Mouse (Mus musculus) midbrain, embryonic 16.5 days (tissue): Measurements from ENCODE around the gene Hoxc9. TPM values are rescaled to one million over a fixed set of nuclear protein-coding genes. Genes with fewer than 3 reads are reported as not detected.

Experiments
- ATAC-seq: fragments of 200-750 bp; cut with Nextera tagmentation; 2 replicates; pipeline ENCODE4 v1.8.0; 2017; ENCODE audit warnings: moderate TSS enrichment
- H3K27ac ChIP-seq: fragments of 300-500 bp; sonication (generic); 2 replicates; pipeline ENCODE4 v1.5.1; 2014; ENCODE audit warnings: mild to moderate bottlenecking, low read length, mixed read lengths
- H3K27me3 ChIP-seq: fragments of 300-500 bp; sonication (generic); 2 replicates; pipeline ENCODE4 v1.6.1; 2014; ENCODE audit warnings: low read depth, low read length, mixed read lengths; ENCODE audit not compliant: control insufficient read depth, insufficient read depth
- H3K36me3 ChIP-seq: fragments of 300-500 bp; sonication (generic); 2 replicates; pipeline ENCODE4 v1.6.1; 2014; ENCODE audit warnings: mild to moderate bottlenecking, low read length, moderate library complexity, mixed read lengths; ENCODE audit not compliant: control insufficient read depth, insufficient read depth
- H3K4me1 ChIP-seq: fragments of 300-500 bp; sonication (generic); 2 replicates; pipeline ENCODE4 v1.6.1; 2014; ENCODE audit warnings: mild to moderate bottlenecking, low read length, mixed read lengths; ENCODE audit not compliant: control insufficient read depth, insufficient read depth
- H3K4me2 ChIP-seq: fragments of 300-500 bp; sonication (generic); 2 replicates; pipeline ENCODE4 v1.6.1; 2014; ENCODE audit warnings: mild to moderate bottlenecking, low read length, mixed read lengths
- H3K4me3 ChIP-seq: fragments of 300-500 bp; sonication (generic); 2 replicates; pipeline ENCODE4 v1.5.1; 2014; ENCODE audit warnings: low read depth, mild to moderate bottlenecking, low read length, moderate library complexity, mixed read lengths
- H3K9ac ChIP-seq: fragments of 300-500 bp; sonication (generic); 2 replicates; pipeline ENCODE4 v1.6.1; 2014; ENCODE audit warnings: low read depth, low read length, mixed read lengths
- H3K9me3 ChIP-seq: fragments of 300-500 bp; sonication (generic); replicated peaks from 2 replicates; pipeline ENCODE4 v1.6.1; 2014; ENCODE audit warnings: mild to moderate bottlenecking, low read length, mixed read lengths; ENCODE audit not compliant: control insufficient read depth, poor library complexity, severe bottlenecking
- WGBS: fragments of 180-500 bp; shearing (Covaris S2); extraction: QIAGEN DNeasy Blood & Tissue Kit; methylation state at CpG from one replicate; pipeline ENCODE4 v1.1.7; 2014; 5-methylcytosine and 5-hydroxymethylcytosine counted together
- polyA plus RNA-seq: library from polyadenylated mRNA; unstranded; fragments of >200 nt; fragmentation: Nextera tagmentation; extraction: Ambion mirVana; gene quantifications from 2 replicates; pipeline ENCODE4 v1.2.1, GENCODE M21; 2015

Gene Hoxc9
- polyA plus RNA-seq, 1 experiment from 2014 or later = not detected

DNA sequence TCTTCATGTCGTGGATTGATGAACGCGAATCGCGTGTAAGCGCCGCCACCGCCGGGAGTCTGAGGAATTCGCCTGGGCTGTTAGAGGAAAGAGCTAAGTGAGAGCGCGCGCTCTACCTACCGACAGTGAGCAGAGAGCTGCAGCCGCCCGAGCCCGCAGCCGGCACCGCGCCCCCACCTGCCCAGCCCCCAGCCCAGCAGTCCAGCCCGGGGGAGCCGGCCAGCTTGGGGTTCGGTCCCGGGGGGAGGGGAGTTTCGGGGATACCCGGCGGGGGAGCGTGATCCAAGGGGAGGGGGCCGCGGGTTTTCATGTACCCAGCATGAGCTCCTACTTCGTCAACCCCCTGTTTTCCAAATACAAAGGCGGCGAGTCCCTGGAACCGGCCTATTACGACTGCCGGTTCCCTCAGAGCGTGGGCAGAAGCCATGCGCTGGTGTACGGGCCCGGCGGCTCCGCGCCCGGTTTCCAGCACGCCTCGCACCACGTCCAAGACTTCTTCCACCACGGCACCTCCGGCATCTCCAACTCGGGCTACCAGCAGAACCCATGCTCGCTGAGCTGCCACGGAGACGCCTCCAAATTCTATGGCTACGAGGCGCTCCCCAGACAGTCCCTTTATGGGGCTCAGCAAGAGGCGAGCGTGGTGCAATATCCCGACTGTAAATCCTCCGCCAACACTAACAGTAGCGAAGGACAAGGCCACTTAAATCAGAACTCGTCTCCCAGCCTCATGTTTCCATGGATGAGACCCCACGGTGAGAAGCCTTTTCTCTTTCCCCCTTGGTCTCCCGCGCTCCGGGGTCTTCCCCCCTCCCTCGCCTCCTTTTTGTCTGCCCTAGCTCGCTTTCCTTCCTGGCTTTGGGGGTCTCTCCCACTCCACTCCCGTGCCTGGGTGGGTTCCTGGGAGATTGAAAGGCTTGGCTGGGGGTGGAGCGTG lies 14.5 kb downstream of the Hoxc9 start, which contains the start of gene Hoxc8:
Hoxc8 (plus strand) TSS at position 147 of the 937 bp plus-strand sequence.
- H3K4me1 ChIP-seq = no peaks in the 10 kb centered on the region; the same call in 1 of the 2 replicates
- no peaks in the 10 kb centered on the region for H3K36me3 ChIP-seq
- no peak within 1 kb of the TSS for H3K27ac ChIP-seq
- no peak within 1 kb of the TSS for H3K4me2 ChIP-seq
- H3K9ac ChIP-seq = no peak within 1 kb of the TSS
- under 1% methylated on average over 65 of the region's 69 CpGs for WGBS
- H3K4me3 ChIP-seq = no peak within 1 kb of the TSS
- no peak for ATAC-seq
- H3K27me3 ChIP-seq = peaks cover 88% of the 10 kb centered on the region
- no peaks in the 10 kb centered on the region for H3K9me3 ChIP-seq

DNA sequence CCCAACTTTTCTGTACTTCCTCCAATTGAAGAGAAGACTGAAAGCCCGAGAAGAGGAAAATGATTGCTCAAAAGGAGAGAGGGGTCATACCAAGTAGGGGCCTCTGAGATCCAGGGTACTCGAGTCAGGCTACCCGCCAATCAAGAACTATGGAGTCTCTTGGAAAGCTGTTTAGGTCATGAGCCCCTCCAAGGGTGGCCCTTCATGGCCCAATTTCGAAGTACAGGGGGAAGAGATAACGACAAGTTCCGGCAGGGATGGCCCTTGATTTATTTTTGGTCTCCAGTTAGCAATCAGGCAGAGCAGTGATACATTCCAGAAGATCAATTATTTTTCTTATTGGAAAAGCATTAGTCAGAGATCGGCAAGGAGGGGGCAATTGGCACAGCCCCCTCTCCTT lies 15.5 kb downstream of the Hoxc9 start:
- no peak overlapping the region for H3K4me3 ChIP-seq
- no peaks in the 10 kb centered on the region for H3K36me3 ChIP-seq
- H3K9me3 ChIP-seq = no peaks in the 10 kb centered on the region
- H3K4me1 ChIP-seq = no peaks in the 10 kb centered on the region; the same call in 1 of the 2 replicates
- 2% methylated on average over 7 of the region's 7 CpGs for WGBS
- H3K27ac ChIP-seq = no peak overlapping the region
- H3K27me3 ChIP-seq = peaks cover 88% of the 10 kb centered on the region
- no peak overlapping the region for H3K4me2 ChIP-seq
- no peak overlapping the region for H3K9ac ChIP-seq
- ATAC-seq = no peak

DNA sequence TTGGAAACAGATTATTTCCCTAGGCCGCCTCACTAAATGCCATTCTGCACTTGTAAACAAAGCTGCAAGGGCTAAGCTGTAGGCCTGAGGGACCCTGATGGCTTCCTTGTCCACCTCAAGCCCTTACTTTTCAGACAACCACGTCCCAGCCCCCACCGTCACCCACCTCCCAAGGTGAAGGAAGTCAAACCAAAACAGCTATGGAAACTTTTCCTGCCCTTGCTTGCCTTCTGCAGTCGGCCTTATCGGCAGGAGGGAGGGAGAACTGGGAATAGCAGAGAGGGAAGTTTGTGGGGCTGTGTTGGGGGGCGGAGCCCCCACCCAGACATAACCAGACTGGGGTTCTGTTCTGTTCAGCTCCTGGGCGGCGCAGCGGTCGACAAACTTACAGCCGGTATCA lies 16.0 kb downstream of the Hoxc9 start:
- under 1% methylated on average over 11 of the region's 11 CpGs for WGBS
- no peak overlapping the region for H3K9ac ChIP-seq
- H3K9me3 ChIP-seq = no peaks in the 10 kb centered on the region
- no peak overlapping the region for H3K4me2 ChIP-seq
- no peak for ATAC-seq
- no peak overlapping the region for H3K4me3 ChIP-seq
- H3K27me3 ChIP-seq = peaks cover 87% of the 10 kb centered on the region
- H3K36me3 ChIP-seq = no peaks in the 10 kb centered on the region
- no peaks in the 10 kb centered on the region; the same call in 1 of the 2 replicates for H3K4me1 ChIP-seq
- H3K27ac ChIP-seq = no peak overlapping the region

DNA sequence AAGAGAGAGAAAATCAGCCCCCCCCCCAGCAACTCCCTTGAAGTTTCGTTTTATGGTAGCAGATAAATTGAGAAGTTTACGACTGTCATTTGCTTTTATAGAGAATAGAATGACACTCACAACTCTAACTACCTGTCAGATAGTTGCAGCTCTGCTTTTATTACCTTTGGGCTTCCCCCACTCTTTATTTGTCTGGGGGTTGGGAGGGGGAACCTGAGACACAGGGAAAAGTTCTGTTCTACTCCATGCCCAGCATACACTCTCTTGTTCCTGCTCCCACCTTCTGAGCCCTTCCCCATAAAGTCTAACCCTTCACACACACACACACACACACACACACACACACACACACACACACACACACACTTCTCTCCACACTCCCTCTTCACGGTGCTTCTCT lies 16.6 kb downstream of the Hoxc9 start:
- Histone ChIP-seq H3K4me3 (no peak overlapping the region), H3K36me3 (no peaks in the 10 kb centered on the region), H3K9me3 (no peaks in the 10 kb centered on the region), H3K27ac (no peak overlapping the region), H3K9ac (no peak overlapping the region), H3K4me1 (no peaks in the 10 kb centered on the region; the same call in 1 of the 2 replicates), H3K27me3 (peaks cover 85% of the 10 kb centered on the region), H3K4me2 (no peak overlapping the region)
- ATAC-seq = no peak
- 3% methylated on average over 3 of the region's 3 CpGs for WGBS

GRCm38 (mm10) chr15:102996548-102996947 lies 20.3 kb downstream of the Hoxc9 start:
- WGBS = 2% methylated on average over 9 of the region's 9 CpGs

DNA sequence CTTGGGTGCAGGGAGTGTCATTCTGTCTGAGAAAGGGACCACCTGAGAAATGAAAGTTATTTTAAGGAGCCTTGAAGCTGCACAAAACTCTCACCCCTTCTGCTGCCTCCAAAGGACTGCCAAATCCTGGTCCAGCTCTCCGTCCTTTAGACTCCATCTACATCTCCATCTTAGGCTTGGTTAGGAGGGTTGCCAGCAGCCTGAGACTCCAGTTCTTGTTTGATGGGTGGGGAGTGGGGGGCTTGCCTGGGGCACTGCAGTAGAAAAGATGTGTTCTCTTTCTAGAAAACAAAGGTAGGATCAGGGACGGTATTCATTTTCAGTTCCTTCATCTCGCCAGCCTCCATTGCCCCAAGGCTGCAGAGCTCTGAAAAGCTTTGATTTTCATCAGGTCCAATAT lies 21.2 kb downstream of the Hoxc9 start:
- H3K4me1 ChIP-seq = peaks cover 4% of the 10 kb centered on the region; the same call in 1 of the 2 replicates
- 2% methylated on average over 3 of the region's 3 CpGs for WGBS
- no peaks in the 10 kb centered on the region for H3K9me3 ChIP-seq
- peaks cover 85% of the 10 kb centered on the region for H3K27me3 ChIP-seq
- H3K27ac ChIP-seq = no peak overlapping the region
- no peak overlapping the region for H3K4me2 ChIP-seq
- no peak for ATAC-seq
- H3K4me3 ChIP-seq = no peak overlapping the region
- H3K36me3 ChIP-seq = no peaks in the 10 kb centered on the region
- no peak overlapping the region for H3K9ac ChIP-seq

More at GRCm38 (mm10) chr15:102996548-102996947, 20.3 kb downstream of the Hoxc9 start:
- H3K36me3 ChIP-seq = no peaks in the 10 kb centered on the region
- H3K9ac ChIP-seq = no peak overlapping the region
- no peak overlapping the region for H3K27ac ChIP-seq
- H3K4me2 ChIP-seq = no peak overlapping the region
- peaks cover 84% of the 10 kb centered on the region for H3K27me3 ChIP-seq
- H3K4me3 ChIP-seq = no peak overlapping the region
- peaks cover 4% of the 10 kb centered on the region; the same call in 1 of the 2 replicates for H3K4me1 ChIP-seq
- no peak for ATAC-seq
- no peaks in the 10 kb centered on the region for H3K9me3 ChIP-seq

DNA sequence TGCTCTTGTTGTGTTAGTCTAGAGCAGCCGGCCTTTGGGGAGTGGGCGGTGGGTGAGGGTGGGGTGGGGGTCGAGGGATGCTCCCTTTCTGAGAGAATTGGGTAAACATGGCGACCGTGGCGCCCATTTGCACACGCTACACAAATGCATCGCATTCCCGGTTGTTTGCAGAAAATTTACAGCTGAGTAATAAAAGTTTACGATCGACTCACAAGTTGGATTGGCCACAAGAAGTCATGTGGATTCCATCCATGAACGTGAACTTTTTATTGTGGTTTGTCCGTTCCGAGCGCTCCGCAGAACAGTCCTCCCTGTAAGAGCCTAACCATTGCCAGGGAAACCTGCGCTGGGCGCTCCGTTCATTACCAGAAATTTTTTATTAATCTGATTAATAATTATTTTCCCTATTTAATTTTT lies 21.7 kb downstream of the Hoxc9 start, which contains the start of gene Hoxc6:
Hoxc6 (plus strand) TSS at position 319 of the 417 bp plus-strand sequence.
- ATAC-seq = no peak
- Histone ChIP-seq H3K9ac (no peak within 1 kb of the TSS), H3K27me3 (peaks cover 85% of the 10 kb centered on the region), H3K4me3 (peak within 1 kb of the TSS; percentile 31), H3K27ac (no peak within 1 kb of the TSS), H3K4me2 (peak within 1 kb of the TSS; percentile 55), H3K4me1 (peaks cover 4% of the 10 kb centered on the region; the same call in 1 of the 2 replicates), H3K36me3 (no peaks in the 10 kb centered on the region), H3K9me3 (no peaks in the 10 kb centered on the region)
- 1% methylated on average over 19 of the region's 19 CpGs for WGBS

DNA sequence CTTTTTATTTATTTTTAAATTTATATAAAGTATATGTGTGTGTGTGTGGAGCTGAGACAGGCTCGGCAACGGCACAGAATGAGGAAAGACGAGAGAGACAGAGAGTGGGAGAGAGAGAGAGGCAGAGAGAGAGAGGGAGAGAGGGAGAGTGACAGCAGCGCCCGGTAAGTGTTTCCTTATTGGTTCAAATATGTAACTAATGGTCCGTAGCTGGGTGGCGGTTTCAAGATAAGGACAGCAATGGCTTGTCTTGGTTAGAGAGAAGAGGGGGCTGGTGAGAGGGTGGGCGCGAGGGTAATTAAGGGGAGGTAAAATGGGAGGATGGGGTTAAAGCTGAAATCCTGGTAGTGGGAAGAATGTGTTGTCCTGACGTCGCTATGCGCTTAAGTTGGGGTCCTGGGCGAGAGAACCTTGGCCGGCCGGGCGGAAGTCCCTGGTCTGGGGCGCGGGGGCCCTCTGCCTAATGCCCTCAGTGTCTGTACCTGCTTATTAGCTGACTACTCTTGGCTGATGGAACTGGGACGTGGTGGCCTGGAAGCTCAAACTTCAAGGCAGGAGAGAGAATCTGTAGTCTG lies 22.5 kb downstream of the Hoxc9 start:
- Histone ChIP-seq H3K9ac (no peak overlapping the region), H3K27me3 (peaks cover 86% of the 10 kb centered on the region), H3K27ac (no peak overlapping the region), H3K36me3 (no peaks in the 10 kb centered on the region), H3K9me3 (no peaks in the 10 kb centered on the region), H3K4me3 (peak overlapping the region; percentile 31), H3K4me2 (peak overlapping the region; percentile 55; the same call in 1 of the 2 replicates), H3K4me1 (peaks cover 4% of the 10 kb centered on the region; the same call in 1 of the 2 replicates)
- WGBS = 0% methylated on average over 19 of the region's 19 CpGs
- ATAC-seq = no peak
